Mouse (Mus musculus) cerebellum, adult 2 months (tissue): Measurements from ENCODE around the gene Egfl8. TPM values are rescaled to one million over a fixed set of nuclear protein-coding genes. Genes with fewer than 3 reads are reported as not detected.

Experiments used
- DNase-seq, 2 experiments: peaks; one replicate each; pipeline ENCODE4 v3.0.0; 2021
- H3K27ac ChIP-seq: fragments of 200-500 bp; 2 replicates; pipeline ENCODE4 v1.5.1; 2012; ENCODE audit warnings: low read length, control low read depth, inconsistent platforms; ENCODE audit not compliant: insufficient read depth
- H3K27me3 ChIP-seq: fragments of 200-500 bp; 2 replicates; pipeline ENCODE4 v1.6.1; 2012; ENCODE audit warnings: inconsistent platforms, mild to moderate bottlenecking, low read length, moderate library complexity; ENCODE audit not compliant: control insufficient read depth, insufficient read depth
- H3K4me1 ChIP-seq: fragments of 200-500 bp; 2 replicates; pipeline ENCODE4 v1.6.1; 2011; ENCODE audit warnings: low read length; ENCODE audit not compliant: control insufficient read depth, insufficient read depth
- H3K4me3 ChIP-seq: fragments of 200-500 bp; replicated peaks from 2 replicates; pipeline ENCODE3; 2011; ENCODE audit warnings: mild to moderate bottlenecking, low read depth, low read length, control low read depth; ENCODE audit not compliant: insufficient read depth
- CTCF ChIP-seq: fragments of 200-500 bp; IDR thresholded peaks from 2 replicates; pipeline ENCODE4 v1.5.1; 2011; ENCODE audit warnings: low read depth, mild to moderate bottlenecking, control low read depth, low read length, moderate library complexity, borderline replicate concordance; ENCODE audit not compliant: insufficient read depth
- POLR2A ChIP-seq: fragments of 200-500 bp; IDR thresholded peaks from 2 replicates; pipeline ENCODE4 v1.6.1; 2011; ENCODE audit warnings: low read length, control low read depth, borderline replicate concordance; ENCODE audit not compliant: insufficient read depth
- WGBS: fragments of 180-500 bp; shearing (Covaris S2); methylation state at CpG from one replicate; pipeline ENCODE4 v1.1.7; 2018; 5-methylcytosine and 5-hydroxymethylcytosine counted together
- polyA plus RNA-seq: library from polyadenylated mRNA; depleted of rRNA; stranded (reverse); fragments of >200 nt; gene quantifications from 2 replicates; pipeline ENCODE4 v1.2.3, GENCODE M21; 2012

Gene Egfl8
- polyA plus RNA-seq, 1 experiment, result 7.4 TPM

DNA sequence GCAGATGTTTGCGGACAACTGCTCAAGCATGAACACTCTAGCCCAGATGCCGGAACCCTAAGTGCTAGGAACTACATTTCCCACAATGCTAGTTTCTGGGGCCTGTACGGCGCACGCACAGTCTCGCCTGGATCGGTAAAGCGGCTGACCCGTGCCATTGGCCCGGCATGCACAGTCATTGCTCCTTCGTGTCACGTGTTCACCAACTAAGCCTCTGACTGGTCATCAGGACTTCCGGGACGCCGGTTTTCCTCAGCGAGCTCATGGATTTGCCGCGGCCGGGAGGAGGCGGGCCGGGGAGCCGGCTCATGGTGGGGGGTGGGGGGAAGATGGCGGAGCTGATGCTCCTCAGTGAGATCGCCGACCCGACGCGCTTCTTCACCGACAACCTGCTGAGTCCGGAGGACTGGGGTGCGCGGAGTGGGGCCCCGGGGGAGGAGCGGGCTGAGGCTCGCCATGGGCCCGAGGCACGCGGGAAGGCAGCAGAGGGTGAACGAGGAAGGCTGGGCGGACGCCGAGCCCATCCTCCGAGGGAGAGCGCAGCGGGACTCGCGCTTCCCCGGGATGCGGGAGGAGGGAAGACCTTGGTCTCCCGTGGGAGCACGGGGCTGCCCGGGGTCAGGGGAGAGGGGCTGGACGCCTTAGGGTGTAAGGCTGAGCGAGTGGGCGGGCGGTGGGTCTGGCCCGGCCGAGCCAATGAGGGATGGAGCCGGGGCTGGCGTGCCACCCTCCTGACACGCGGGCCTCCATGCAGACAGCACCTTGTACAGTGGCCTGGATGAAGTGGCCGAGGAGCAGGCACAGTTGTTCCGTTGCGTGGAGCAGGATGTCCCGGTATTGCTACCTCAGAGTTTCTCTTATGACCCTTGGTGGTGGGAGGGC is 31.4 kb upstream of the Egfl8 start, which contains the start of gene Atf6b:
Atf6b (plus strand) TSS at position 241 of the 882 bp plus-strand sequence.
- TF ChIP-seq POLR2A (peak; percentile 31; the same call in 1 of the 2 replicates), CTCF (no peak)
- peaks cover 18% of the 10 kb centered on the region for H3K4me1 ChIP-seq
- H3K4me3 ChIP-seq, result peak within 1 kb of the TSS; percentile 68
- WGBS, result 2% methylated on average over 66 of the region's 66 CpGs
- DNase-seq, result peak; percentile 94 to 99
- H3K27me3 ChIP-seq, result no peaks in the 10 kb centered on the region
- H3K27ac ChIP-seq, result 0 out of 2 replicates have a peak within 1 kb of the TSS, but pooled peaks have one; percentile 8

DNA sequence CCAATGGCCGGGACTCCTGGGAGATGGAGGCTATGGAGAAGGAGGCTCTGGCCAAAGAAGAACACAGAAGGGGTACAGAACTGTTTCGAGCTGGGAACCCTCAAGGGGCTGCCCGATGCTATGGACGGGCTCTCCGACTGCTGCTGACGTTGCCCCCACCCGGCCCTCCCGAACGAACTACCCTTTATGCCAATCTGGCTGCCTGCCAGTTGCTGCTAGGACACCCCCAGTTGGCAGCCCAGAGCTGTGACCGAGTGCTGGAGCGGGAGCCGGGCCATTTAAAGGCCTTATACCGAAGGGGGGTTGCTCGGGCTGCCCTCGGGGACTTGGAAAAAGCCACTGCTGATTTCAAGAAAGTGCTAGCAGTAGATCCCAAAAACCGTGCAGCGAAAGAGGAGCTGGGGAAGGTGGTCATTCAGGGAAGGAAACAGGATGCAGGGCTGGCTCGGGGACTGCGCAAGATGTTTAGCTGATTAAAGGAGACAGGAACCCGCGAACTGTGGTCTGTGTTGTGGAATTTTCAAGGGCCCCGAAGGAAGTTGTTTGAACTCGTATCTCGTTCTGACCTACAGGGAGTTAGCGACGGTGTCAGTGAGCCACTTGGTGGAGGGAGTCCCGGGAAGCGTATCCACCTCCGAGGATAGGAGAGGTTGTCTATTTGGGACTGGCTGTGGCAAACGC is 30.2 kb upstream of the Egfl8 start:
- Histone ChIP-seq H3K27me3 (no peaks in the 10 kb centered on the region), H3K27ac (no peak overlapping the region), H3K4me1 (peaks cover 25% of the 10 kb centered on the region), H3K4me3 (no peak overlapping the region)
- WGBS, result 49% methylated on average over 30 of the region's 30 CpGs
- DNase-seq, result peak; percentile 35 to 46
- TF ChIP-seq CTCF (no peak), POLR2A (no peak)

DNA sequence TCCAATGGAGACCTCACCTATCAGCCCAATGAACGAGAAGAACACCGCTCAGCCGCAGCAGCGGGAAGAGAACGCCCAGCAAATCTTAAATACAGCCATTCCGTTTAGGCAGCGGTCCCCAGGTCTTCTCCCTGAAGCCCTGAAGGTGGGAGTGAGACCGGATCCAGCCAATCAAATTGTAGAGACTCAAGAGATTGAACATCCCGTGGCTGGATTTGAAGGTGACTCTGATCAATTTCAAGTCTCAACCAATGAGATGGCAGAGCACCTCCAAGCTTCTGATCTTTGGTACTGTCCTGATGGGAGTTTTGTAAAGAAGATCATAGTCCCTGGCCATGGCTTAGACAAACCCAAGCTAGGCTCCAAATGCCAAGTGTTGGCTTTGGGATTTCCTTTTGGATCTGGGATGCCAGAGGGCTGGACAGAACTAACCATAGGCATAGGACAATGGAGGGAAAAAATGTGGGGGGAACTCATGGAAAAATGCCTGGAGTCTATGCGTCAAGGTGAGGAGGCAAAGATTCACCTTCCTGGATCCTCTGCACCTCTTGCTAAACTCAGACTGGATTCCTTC is 29.6 kb upstream of the Egfl8 start:
- DNase-seq, result peak; percentile 19 to 31
- WGBS, result 37% methylated on average over 10 of the region's 10 CpGs
- Histone ChIP-seq H3K4me1 (peaks cover 31% of the 10 kb centered on the region), H3K27me3 (no peaks in the 10 kb centered on the region), H3K27ac (no peak overlapping the region; the same call in 1 of the 2 replicates), H3K4me3 (peak overlapping the region; percentile 99)
- TF ChIP-seq POLR2A, result no peak
- TF ChIP-seq CTCF, result no peak

GRCm38 (mm10) chr17:34644608-34645007 is 28.8 kb upstream of the Egfl8 start, which contains the start of gene Fkbpl:
Fkbpl (plus strand) TSS chr17:34644764.
- TF ChIP-seq CTCF, result no peak
- TF ChIP-seq POLR2A, result peak; percentile 49; the same call in 1 of the 2 replicates
- WGBS, result under 1% methylated on average over 16 of the region's 16 CpGs
- Histone ChIP-seq H3K27me3 (no peaks in the 10 kb centered on the region), H3K4me3 (peak within 1 kb of the TSS; percentile 99), H3K27ac (peak within 1 kb of the TSS; percentile 75; the same call in 1 of the 2 replicates), H3K4me1 (peaks cover 37% of the 10 kb centered on the region)
- DNase-seq, result peak; percentile 98

- peak; percentile 81 to 90 for DNase-seq
Measured at GRCm38 (mm10) chr17:34643944-34644343, 28.2 kb upstream of the Egfl8 start.

GRCm38 (mm10) chr17:34643379-34643778 is 27.6 kb upstream of the Egfl8 start:
- TF ChIP-seq POLR2A (no peak), CTCF (no peak)
- peaks cover 43% of the 10 kb centered on the region for H3K4me1 ChIP-seq
- H3K27me3 ChIP-seq, result no peaks in the 10 kb centered on the region
- H3K4me3 ChIP-seq, result no peak overlapping the region
- H3K27ac ChIP-seq, result peak overlapping the region; percentile 17; the same call in 1 of the 2 replicates
- WGBS, result 75% methylated on average over 4 of the region's 4 CpGs
- peak in 1 of 2 experiments; percentile 23 for DNase-seq

More at GRCm38 (mm10) chr17:34643944-34644343, 28.2 kb upstream of the Egfl8 start:
- Histone ChIP-seq H3K4me3 (peak overlapping the region; percentile 38), H3K4me1 (peaks cover 43% of the 10 kb centered on the region), H3K27me3 (no peaks in the 10 kb centered on the region), H3K27ac (peak overlapping the region; percentile 75; the same call in 1 of the 2 replicates)
- TF ChIP-seq POLR2A (peak; percentile 35; the same call in 1 of the 2 replicates), CTCF (no peak)
- 18% methylated on average over 10 of the region's 10 CpGs for WGBS

DNA sequence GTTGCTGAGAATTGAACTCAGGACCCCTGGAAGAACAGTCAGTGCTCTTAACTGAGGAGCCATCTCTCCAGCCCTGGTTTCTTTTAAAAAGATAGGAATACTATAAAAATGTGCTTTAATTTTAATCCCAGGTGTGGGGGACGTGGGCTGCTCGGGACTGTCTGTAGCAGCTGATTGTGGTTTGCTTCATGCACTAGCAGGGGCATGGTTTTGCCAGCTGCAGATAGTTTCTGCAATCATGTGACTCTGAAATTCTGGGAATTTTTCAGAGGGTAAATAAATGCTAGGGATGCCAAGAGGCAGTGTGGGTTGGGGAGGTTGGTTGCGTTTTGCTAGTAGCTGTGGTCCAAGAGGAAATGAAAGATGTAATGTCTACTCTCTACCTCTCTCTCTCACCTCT is 26.2 kb upstream of the Egfl8 start:
- WGBS, result 69% methylated on average over 3 of the region's 3 CpGs

More for the DNA sequence above, 26.2 kb upstream of the Egfl8 start:
- DNase-seq, result peak; percentile 16 to 28
- peaks cover 49% of the 10 kb centered on the region for H3K4me1 ChIP-seq
- H3K4me3 ChIP-seq, result no peak overlapping the region
- no peaks in the 10 kb centered on the region for H3K27me3 ChIP-seq
- TF ChIP-seq POLR2A (no peak), CTCF (no peak)
- H3K27ac ChIP-seq, result peak overlapping the region; percentile 76
